Mouse (Mus musculus) olfactory bulb, adult 2 months (tissue): ENCODE measurements at regions not wholly inside any gene's neighbourhood (a gene's known extent, or its start where the extent isn't known, plus 50 kb on each side); places are given as distances from the start of the nearest gene placed in this dataset.

Source experiments
- H3K27ac ChIP-seq: fragments of 200-500 bp; 2 replicates; pipeline ENCODE4 v1.5.1; 2012; ENCODE audit warnings: low read depth, low read length; ENCODE audit not compliant: insufficient read depth
- H3K4me1 ChIP-seq: fragments of 200-500 bp; 2 replicates; pipeline ENCODE4 v1.6.1; 2012; ENCODE audit warnings: low read length; ENCODE audit not compliant: control insufficient read depth, insufficient read depth
- H3K4me3 ChIP-seq: fragments of 200-500 bp; 2 replicates; pipeline ENCODE4 v1.5.1; 2012; ENCODE audit warnings: mild to moderate bottlenecking, low read depth, low read length, moderate library complexity; ENCODE audit not compliant: insufficient read depth
- CTCF ChIP-seq: fragments of 200-500 bp; IDR thresholded peaks from 2 replicates; pipeline ENCODE4 v1.5.1; 2012; ENCODE audit warnings: low read depth, mild to moderate bottlenecking, low read length, moderate library complexity; ENCODE audit not compliant: insufficient read depth
- POLR2A ChIP-seq: fragments of 200-500 bp; IDR thresholded peaks from 2 replicates; pipeline ENCODE4 v1.6.1; 2012; ENCODE audit warnings: mild to moderate bottlenecking, low read depth, low read length, moderate library complexity; ENCODE audit not compliant: insufficient read depth
- WGBS: fragments of 180-500 bp; shearing (Covaris S2); methylation state at CpG from one replicate; pipeline ENCODE4 v1.1.7; 2018; 5-methylcytosine and 5-hydroxymethylcytosine counted together

DNA sequence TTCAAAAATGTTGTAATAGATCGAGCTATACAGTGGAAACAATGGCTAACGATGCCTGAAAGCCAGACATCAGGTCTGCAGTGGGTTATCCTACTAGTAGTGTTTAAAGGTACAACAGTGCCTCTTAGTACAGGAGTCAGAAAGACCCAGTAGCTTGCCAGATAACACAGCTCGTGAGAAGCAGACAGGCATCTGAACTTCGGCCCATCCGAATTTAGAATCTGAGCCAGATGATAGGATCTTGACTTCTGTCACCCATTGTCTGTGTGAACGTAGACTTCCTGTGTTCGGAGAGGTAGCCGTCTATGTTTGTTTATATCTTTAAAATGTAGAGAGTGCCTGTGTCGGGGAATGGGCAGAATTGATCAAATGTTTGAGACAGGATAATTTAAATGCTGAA lies 120.5 kb upstream of the Adgrl2 start:
- no peak for TF ChIP-seq POLR2A
- TF ChIP-seq CTCF = no peak
- WGBS = 85% methylated on average over 9 of the region's 9 CpGs
- Histone ChIP-seq H3K4me3 (no peak overlapping the region), H3K27ac (no peak overlapping the region), H3K4me1 (no peaks in the 10 kb centered on the region)

DNA sequence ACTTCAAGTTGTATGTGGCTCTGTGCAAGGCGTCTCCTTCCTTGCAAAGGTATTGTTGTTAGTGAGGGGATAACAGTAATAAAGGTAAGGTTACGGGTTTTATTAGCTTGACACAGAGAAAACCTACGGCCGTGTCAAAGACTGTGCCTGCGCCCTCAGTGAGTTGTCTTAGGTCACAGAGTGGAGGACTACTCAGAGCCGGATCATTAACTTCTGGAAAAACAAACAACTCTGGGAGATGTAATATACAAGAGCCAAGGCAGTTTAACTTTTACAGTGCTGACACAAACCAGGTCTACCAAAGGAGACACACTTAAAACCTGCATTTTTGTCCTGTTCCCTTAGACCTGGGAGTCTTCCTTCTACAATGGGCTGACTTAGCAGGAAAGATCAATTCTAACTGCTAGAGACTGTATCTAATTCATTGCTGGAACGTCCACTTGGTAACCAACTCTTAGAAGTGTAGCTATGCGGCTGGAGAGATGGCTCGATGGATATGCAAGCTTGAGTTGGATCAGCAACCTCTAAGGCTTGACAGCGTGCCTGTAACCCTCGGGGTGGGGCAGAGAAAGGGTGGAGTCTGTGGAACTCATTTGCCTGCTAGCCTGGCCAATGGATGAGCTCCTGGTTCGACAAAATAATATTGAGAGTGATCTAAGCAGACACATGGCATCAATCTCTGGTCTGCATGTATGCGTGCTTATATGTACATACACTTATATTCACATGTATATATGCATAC lies 115.5 kb upstream of the Adgrl2 start:
- WGBS = 92% methylated on average over 13 of the region's 13 CpGs
- Histone ChIP-seq H3K4me3 (no peak overlapping the region), H3K27ac (no peak overlapping the region), H3K4me1 (no peaks in the 10 kb centered on the region)
- TF ChIP-seq POLR2A (no peak), CTCF (no peak)

- 97% methylated on average over 4 of the region's 4 CpGs for WGBS
- Histone ChIP-seq H3K27ac (no peak overlapping the region), H3K4me3 (no peak overlapping the region), H3K4me1 (no peaks in the 10 kb centered on the region)
- no peak for TF ChIP-seq CTCF
- TF ChIP-seq POLR2A = no peak
Observed at GRCm38 (mm10) chr3:149105181-149105580, 114.8 kb upstream of the Adgrl2 start.

- H3K4me1 ChIP-seq = no peaks in the 10 kb centered on the region
- TF ChIP-seq CTCF = no peak
- no peak for TF ChIP-seq POLR2A
- WGBS = 92% methylated on average over 6 of the region's 6 CpGs
- H3K4me3 ChIP-seq = no peak overlapping the region
- H3K27ac ChIP-seq = no peak overlapping the region
Observed at GRCm38 (mm10) chr3:149104080-149104479, 113.7 kb upstream of the Adgrl2 start.

DNA sequence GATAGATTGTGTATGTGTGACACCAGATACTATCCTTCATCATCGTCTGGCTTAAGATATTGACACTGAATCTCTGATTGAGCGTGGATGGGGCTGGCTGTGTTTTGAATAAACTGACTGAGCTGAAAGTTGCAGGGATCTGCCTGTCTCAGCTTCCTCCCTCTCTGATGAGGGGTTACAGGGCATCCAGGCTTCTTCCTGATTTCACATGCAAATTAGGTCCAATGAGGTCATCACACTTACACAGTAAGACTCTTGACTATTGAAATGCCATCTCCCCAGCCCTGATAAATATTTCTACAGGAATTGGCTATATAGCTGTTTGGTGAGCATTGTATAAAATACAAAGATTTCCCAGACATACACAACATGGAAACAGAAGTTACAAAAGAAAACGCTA lies 113.1 kb upstream of the Adgrl2 start:
- WGBS = 95% methylated on average over 3 of the region's 3 CpGs
- H3K27ac ChIP-seq = no peak overlapping the region
- no peaks in the 10 kb centered on the region for H3K4me1 ChIP-seq
- no peak for TF ChIP-seq POLR2A
- TF ChIP-seq CTCF = no peak
- H3K4me3 ChIP-seq = no peak overlapping the region

- 16% methylated on average over 8 of the region's 8 CpGs for WGBS
- Histone ChIP-seq H3K4me1 (no peaks in the 10 kb centered on the region), H3K27ac (no peak overlapping the region), H3K4me3 (no peak overlapping the region)
- TF ChIP-seq POLR2A (no peak), CTCF (no peak)
Observed at GRCm38 (mm10) chr3:149102846-149103245, 112.5 kb upstream of the Adgrl2 start.

DNA sequence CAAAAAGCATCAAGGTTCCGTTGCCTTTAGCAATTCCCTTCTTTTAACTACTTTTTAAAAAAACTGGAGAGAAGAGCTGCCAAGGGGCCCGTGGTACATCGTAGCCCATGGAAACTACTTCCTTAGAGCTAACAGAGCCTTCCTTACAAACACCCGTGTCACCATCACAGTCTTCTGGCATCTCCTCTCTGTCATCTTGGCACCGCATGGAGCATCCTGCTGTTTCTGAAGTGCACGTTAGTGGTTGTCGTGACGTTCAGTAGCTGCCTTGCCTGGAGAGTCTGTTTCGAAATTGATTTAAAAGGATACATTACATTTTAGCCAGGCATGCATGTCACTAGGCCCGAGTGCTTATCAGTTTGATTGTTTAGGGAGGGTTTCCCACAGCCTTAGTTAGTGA lies 111.4 kb upstream of the Adgrl2 start:
- no peak overlapping the region for H3K4me3 ChIP-seq
- 70% methylated on average over 10 of the region's 10 CpGs for WGBS

DNA sequence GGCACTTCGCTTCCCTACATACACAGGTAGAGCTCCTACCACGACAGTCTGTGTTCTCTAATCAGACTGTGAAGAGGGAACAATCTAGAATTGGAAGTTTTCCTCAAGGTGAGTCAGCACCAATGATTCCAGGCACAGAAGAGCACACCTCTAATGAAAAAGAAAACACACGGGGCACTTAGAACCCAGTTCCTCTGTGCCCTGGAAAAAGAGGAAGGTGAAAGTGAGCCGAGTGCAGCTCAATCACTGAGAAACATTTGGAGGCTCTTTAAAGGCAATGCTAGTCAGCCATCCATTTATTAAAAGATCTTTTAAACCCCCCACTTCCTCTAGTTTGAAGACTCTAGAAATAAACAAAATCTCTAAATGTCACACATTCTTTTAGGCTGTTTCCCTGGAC lies 108.4 kb upstream of the Adgrl2 start:
- no peak for TF ChIP-seq CTCF
- no peak for TF ChIP-seq POLR2A
- WGBS = 81% methylated on average over 4 of the region's 4 CpGs
- H3K4me1 ChIP-seq = no peaks in the 10 kb centered on the region
- no peak overlapping the region for H3K4me3 ChIP-seq
- no peak overlapping the region for H3K27ac ChIP-seq

More for the DNA sequence above, 111.4 kb upstream of the Adgrl2 start:
- no peak for TF ChIP-seq CTCF
- no peak for TF ChIP-seq POLR2A
- Histone ChIP-seq H3K27ac (no peak overlapping the region), H3K4me1 (no peaks in the 10 kb centered on the region)

GRCm38 (mm10) chr3:149097026-149097425 lies 106.7 kb upstream of the Adgrl2 start:
- 97% methylated on average over 4 of the region's 4 CpGs for WGBS

More at GRCm38 (mm10) chr3:149097026-149097425, 106.7 kb upstream of the Adgrl2 start:
- Histone ChIP-seq H3K4me1 (no peaks in the 10 kb centered on the region), H3K27ac (no peak overlapping the region), H3K4me3 (no peak overlapping the region)
- TF ChIP-seq POLR2A (no peak), CTCF (no peak)
